Mouse (Mus musculus) urinary bladder, adult 18-20 months (tissue): Measurements from ENCODE around the gene Ubtf.

ENCODE experiments used
- DNase-seq, 2 experiments: peaks; one replicate each; pipeline ENCODE4 v3.0.0; 2022; ENCODE audit warnings: low spot score in 2 of 2, mixed read lengths in 2 of 2

Gene Ubtf

DNA sequence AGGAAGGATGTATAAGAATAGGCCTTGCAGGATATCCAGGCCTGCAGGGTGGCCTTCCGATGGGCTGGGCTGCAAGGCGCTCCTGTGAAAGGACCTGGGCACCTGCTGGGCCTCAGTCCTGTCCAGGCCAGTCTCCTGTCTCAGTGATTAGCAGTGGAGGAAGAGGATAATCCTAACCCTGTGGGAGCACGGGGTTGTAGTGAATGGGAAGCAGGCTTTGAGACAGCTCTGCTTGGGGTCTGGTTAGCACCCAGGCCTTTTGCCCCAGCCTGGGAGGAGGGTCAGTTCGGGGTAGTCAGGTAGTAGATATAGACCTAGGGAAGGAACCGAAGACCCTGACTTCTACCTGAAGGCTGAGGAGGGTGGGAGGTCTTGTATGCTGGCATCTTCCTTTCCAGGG lies 28.1 kb upstream of the Ubtf start:
- DNase-seq: no peak

DNA sequence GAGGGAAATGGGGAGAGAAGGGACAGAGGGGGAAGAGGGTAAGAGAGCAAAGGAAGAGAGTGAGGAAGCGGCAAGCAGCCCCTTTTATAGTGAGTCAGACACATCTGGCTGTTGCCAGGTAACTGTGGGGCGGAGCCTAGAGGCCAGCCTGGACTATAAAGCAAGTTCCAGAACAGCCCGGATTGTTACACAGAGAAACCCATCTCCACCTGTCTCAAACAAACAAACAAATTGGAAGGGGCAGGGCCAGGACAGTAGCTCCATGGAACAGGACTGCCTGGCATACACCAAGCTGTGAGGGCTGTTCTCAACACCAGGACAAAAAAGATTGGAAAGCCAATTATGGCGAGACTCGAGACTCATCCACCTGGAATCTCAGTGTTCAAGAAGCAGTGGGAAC lies 27.4 kb upstream of the Ubtf start:
- DNase-seq: no peak

DNA sequence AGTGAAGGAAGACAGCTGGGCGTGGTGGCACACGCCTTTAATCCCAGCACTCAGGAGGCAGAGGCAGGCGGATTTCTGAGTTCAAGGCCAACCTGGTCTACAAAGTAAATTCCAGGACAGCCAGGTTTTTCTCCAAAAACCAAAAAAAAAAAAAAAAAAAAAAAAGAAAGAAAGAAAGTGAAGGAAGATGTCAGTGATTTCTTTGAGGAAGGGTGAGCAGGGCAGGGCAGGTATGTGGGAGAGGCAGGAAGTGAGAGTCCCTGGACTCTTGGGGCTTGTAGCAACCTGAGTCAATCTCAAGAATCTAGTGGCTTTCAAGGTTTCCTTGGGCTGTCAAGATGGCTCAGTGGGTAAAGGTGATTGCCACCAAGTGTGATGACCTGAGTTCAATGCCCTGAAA lies 24.9 kb upstream of the Ubtf start:
- no peak for DNase-seq

DNA sequence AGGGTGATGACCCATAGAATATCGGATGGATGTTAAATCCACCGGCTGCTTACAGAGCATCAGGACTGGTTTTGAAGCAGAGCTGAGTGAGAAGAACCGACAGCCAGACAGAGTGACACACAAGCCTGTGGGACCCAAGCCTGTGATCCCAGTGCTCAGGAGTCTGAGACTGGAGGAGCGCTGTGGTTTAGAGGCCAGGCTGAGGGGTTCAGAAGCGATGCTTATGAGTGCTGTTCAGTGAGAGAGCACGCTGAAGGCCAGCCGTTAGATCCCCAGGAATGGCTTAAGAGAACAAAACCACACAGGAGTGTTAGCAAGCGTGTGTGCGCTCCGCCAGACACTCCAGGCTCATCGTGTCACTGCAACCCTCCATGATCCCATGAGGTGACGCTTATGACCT lies 23.2 kb upstream of the Ubtf start:
- no peak for DNase-seq

DNA sequence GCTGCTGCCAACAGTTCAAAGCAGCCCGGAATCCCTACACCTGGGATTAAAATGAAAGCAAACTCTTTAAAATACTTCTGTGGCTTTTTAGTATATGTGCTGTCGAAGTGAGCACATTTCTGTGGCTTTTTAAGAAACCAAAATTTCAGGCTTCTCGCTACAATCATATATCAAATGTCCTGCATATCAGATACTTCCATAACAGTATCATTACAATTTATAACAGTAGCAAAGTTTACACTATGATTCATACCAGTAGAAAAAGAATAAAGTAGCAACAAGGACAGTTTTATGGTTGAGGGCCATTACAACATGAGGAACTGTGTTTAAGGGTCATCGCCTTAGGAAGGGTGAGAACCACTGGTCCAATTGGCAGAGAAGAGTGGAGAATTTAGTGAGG lies 21.6 kb upstream of the Ubtf start:
- DNase-seq: no peak

DNA sequence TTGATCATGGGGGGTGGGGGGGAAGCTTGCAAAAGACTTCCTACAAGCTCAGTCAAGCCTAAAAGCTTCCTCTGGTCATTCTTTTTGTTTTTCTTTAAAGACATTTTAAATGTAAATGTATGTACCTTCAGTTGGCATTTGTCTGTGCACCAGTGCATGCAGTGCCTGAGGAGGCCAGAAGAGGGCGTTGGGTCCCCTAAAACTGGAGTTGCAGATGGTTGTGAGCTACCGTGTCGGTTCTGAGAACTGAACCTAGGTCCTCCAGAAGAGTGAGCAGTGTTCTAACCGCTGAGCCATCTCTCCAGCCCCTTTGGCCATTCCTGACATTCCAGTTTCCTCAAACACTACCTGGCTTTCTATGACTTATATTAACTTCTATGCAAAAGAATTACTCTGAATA lies 20.1 kb upstream of the Ubtf start:
- DNase-seq: no peak

DNA sequence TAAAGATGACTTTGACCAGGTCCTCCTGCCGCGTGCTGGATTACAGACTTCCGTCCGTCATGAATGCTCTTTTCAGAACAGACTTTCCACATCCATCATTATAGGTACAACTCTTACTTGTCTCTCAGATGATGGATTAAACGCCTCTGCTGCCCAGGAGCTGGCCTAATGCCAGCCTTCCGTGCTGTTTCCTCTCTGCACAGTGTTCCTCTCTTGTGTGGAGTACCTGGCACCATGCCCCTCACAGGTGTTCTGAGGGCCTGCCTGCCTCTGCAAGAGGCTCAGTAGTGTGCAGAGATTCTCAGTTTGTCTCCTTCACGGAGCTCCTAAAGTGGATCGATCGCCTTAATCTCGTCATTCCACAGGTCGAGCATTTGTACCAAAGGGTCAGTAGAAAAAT lies 19.7 kb upstream of the Ubtf start:
- no peak for DNase-seq

DNA sequence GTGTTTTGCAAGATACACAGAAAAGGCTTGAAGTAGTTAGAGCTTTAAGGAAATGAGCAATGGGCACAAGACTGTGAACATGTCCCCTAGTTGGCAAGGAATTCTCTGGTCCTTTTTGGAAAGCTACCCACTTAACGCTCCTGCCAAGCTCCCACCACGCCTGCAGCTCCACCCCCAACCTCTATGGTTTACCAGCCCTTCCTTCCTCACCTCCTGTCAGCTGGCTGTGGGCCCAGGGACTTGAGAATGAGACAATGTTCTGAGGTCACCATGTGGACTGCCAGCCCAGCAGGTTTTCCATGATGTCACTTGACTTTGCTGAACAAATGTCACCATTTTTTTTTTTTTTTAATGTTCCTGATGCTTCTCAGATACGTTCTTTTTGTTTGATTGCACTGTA lies 19.0 kb upstream of the Ubtf start:
- DNase-seq: no peak

DNA sequence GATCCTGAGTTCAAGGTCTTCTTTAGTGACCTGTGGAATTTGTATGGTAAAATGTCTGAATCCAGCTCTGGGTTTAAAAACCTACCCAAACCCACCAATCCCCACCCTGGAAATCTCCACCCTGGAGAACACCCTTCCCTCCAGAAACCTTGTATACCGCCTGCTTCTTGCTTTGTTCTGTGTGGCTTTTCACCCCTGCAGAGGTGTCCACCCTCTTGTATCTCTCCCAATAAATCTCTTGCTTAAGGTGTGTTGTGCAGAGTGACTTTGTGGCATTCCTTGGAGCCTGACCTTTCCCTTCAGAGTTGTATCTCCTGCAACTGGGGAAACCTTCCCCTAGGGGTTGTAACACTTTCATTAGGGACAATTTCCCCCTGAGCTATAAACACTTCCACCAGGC lies 18.4 kb upstream of the Ubtf start:
- DNase-seq: no peak

DNA sequence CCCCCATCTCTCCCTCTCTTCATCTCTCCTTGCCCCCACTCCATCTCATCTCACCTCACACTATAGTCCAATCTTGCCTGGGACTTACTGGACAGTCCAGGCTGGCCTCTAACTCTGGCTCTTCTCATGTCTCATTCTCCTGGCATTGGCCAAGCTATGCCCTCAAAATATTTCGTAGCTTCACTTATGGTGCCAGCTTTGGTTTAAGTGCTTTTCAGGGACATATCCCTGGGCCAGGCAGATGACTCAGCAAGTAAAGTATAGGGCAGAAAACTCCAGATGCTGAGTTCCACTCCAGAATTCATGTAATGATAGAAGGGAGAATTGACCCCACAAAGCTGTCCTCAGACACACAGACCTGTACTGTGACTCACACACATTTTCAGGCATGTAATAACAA lies 16.6 kb upstream of the Ubtf start:
- DNase-seq: no peak

DNA sequence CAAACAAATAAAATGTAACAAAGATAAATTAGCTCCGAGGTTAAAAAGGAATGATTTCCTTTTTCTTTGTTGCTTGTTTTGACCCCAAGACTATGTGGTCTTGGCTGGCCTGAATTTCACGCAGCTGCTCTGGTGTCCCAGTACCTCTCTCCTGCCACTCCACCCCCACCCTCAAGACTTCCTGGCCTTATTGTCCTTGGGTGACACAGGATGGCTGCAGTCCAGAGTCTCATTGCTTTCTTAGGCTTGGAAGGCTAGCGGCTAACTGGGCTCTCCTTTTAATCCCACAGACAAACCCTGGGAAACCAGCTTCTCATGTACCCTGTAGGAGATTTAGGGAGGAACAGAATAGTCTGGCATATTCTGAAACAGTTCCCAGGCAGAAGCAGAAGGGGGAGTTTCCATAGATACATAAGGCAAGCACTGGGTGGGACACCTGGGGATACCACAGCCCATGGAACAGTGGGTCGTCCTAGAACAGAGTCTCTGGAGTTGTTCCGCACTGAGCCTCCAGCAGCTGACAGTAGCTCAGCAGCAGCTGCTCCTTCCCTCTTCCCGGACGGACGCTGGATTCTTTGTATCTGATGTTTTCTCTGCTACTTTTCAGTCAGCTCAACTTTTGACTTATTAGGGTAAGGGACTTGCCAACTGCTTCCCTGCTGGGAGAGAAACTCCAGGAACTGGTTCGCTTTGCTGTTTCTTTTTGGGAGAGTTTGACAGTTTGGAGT lies 15.6 kb upstream of the Ubtf start:
- no peak for DNase-seq

DNA sequence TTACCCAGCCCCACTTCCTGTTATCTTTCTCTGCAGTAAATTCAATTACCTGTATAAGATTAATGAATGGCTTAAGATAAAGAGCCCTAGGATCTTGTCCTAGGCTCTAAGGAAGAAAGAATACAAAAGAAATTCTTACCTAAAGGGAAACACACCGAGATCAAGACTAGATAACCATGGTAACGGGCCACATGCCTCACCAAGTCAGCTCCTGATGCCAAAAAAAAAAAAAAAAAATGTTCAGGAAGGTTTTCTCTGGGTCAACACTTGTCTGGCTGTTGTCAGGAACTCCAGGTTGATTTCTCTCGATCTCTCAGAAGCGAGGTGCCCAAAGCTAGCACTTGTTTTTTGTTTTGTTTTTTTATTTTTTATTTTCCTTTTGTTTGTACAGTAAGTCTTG lies 14.5 kb upstream of the Ubtf start:
- DNase-seq: no peak

DNA sequence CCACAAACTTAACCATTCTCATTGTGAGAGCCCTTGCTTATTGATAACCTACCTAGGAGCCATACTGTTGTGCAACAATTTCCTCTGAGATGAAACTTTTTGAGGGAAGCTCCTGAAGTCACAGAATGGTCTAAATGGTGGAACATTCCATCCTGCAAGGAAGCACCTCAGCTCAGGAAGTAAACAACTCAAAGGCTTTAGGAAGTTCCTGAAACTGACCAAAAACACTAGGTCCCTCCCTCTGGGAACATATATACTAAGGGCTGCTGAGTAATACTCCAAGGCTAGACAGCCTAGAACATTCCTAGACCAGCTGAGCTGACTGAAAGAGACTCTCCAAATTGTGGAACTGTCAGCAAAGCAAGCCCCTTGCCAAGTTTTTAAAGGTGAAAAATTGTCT lies 13.5 kb upstream of the Ubtf start:
- DNase-seq: no peak

DNA sequence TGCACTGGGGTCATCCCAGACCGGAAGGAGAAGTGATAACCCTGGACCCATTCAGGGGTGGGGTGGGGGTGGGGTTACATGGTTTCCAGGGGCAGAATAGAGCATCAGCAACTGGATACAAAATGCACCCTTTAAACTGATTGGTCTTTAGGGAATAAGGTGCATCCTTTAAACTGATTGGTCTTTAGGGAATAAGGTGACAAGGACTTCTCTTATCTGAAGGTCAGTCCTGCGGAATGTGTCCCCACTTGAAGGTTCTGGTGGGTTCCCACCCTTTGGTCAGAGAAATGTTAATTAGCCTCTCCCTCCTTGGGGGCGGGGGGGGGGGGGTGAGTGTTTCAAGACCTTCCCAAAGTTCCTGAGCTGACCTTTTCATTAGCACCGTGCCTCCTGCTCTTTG lies 12.3 kb upstream of the Ubtf start:
- no peak for DNase-seq

DNA sequence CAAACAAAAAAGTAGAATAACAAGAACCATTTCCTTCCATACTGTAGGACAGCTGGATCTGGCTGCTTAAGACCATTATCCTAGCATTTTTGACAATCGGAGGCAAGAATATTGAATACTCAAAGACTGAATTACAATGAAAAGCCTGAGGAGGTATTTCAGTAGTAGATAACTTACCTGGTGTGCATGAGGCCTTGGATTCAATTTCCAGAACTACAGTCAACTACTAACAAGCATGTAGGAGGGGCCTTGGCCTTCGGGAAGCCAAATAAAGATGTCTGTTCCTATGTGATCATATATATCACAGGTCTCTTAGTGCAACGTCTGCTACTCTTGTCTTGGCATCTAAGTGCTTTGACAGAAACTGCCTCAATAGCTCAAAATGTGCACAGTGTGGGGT lies 10.5 kb upstream of the Ubtf start:
- DNase-seq: no peak

DNA sequence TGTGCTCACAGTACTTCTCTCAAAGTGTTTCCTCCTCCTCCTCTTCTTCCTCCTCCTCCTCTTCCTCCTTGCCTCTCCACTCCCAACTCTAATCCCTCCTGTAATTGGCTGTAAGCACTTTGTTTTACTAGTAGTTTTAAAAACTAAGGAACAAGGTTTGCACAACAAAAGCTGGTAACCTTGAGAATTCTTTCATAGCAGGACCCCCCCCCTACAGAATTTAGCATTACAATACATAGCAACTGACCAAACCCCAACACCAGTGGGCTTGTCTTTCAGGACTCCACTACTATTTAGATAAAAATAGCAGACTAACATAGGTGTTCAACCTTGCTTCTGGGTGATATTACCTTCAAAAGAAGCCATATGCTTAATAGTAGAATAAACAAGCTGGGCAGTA lies 10.0 kb upstream of the Ubtf start:
- DNase-seq: no peak

DNA sequence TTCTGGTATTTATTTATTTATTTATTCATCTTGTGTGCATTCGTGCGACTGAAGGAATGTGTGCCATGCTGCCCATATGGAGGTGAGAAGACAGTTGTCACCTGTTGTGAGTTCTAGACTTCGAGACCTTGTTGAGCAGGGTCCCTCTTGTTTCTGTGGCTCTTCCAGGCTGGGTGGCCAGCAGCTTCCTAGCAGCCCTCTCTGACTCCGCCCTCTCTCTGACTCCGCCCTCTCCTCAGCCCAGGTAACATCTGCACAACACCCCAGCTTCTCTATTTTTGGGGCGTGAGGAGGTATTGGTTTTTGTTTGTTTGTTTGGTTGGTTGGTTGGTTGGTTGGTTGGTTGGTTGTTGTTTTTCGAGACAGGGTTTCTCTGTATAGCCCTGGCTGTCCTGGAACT lies 8.3 kb upstream of the Ubtf start:
- DNase-seq: no peak

DNA sequence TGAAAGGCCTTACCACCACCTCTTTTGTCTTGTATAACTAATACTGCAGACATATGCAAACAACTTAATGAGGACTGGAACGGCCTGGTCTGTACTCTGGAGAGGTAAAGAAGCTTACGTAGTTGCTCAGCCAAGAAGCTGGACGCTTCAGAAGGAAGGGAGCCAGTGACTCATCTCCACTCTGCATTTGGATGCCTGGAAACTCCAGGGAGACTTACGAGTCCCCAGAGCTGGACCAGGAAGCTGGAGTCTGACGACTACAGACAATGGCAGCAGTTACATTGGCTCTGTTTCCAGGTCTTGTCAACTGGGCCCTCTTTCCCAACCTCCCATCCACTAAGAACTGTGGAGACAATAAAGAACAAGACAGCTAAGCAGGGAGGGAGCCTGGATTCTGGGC lies 7.7 kb upstream of the Ubtf start:
- no peak for DNase-seq

DNA sequence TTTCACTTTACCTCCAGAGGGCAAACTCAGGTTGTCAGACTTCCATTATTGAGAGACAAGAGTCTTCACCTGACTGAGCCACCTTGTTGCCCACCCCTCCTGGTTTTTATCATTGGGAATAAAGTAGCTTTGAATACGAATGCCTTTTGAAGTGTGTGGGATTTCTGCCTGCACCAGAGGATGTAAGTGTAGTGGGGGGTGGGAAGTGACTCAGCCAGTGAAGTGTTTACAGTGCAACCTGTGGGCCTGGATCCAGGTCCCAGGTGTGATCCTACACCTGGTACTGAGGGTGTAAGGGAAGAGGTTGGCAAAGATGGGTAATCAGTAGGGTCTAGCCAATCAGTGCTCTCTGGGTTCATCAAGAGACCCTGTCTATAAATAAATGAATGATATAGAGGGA lies 4.0 kb upstream of the Ubtf start:
- DNase-seq: no peak

DNA sequence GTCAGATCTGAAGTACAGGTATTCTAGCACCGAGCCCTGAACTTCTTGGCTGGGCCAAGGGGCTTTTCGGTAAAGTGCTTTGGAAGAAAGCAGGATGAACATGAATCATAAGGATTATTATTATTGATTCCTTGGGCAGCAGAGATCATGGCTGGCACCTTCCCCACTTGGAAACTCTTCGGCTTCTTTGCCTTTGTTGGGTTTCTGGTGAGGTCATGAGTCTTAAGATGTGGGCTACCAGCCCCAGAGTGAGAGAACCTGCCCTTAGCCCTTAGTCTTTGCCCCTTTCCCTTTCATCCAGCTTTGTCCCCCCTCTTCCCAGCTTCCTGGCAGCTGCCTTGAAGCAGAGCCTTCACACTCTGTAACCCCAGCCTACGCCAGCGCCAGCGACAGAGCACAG lies 2.4 kb upstream of the Ubtf start:
- DNase-seq: no peak

DNA sequence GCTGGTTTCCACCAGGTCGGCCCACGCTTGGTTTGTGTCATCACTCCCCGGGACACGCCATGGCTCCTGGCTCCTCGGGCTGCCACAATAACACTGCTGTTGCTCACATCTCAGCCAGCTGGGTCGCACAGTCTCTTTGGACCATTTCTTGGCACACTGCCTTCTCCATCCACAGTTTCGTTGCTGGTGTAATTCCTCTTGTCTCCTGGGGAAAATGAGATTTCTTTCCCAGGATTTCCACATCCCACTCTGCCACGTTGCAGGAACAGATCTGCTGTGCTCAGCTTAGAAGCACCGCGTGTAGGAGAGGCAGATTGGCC lies 1.1 kb upstream of the Ubtf start:
- DNase-seq: peak in 1 of 2 experiments; percentile 56

DNA sequence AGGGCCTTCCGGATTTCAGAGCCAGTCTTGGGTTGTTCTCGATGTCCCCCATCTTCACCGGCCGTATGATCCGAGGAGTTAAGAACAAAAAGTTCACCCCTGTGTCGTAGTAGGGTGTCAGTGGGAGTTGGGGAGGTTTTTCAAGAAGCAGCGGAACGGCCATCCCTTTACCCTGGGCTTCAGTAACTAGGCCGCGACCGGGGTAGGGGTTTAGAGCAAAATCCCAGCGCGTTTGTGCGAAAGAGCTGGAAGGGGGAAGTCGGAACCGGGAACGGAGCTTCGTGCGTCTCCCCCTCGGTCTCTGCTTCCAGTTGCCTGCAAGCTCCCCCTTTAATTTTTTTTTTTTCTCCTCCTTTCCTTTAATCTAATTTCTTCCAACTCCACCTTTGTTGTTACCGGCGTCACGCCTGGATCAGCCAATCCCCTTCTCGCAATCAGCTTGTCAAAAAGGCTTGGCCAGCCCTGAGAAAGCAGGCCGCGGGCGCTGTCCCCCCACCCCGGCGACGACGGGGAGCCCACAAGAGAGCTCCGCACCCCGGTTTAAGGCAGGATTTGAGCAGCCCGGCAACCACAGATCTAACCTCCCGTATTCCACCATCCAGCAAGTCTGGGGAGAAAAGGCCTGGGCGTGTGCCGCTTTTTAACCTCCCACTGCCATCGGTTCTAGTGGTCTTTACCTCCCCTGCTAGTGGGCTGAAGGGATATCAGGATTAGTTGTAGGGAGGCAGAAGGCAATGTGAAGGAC lies 571 bp upstream of the Ubtf start:
- DNase-seq: peak; percentile 80 to 84

DNA sequence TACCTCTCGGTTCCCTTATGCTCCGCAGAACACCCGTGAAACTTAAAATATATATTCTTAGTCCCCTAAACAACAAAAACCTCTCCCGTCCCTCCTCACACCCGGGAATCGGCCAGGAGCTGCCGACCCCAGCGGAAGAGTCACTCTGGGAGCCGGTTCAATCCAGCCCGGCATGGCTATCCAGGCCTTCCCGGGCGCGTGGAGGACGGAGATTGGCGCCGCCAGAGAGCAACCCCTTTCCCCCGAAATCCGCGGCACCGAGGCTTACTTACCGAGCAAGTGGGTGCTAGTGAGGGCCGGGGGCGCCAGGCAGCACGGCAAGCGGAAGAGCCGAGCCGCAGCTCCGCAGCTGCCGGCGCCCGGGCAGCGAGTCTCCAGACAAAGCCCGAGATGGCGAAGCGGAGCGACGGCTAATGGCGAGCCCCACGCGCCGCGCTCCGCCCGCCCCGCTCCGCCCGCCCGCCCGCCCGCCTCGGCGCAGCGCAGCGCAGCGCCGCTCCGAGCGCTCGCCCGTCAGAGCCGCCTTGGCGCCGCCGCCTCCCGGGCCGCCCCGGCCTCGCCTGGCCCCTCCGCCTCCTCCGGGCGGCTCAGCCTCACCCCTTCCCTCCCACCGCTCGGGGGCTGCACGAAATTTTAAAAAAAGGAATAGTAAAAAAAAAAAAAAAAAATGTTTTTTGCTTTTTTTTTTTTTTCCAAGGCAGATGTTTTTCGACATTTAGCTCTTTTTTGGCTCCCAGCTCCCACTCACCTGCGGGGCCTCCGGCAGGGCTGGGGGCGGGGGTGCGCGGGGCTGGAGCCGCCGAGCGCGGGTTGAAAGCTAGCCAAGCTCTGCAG lies 749 bp downstream of the Ubtf start:
- peak in 1 of 2 experiments; percentile 69 for DNase-seq
